Mouse (Mus musculus): ENCODE results near the gene A830031A19Rik. TPM values are rescaled to one million over a fixed set of nuclear protein-coding genes. Genes with fewer than 3 reads are reported as not detected.

Gene A830031A19Rik
- total RNA-seq (2022) = not detected

GRCm38 (mm10) chr11:24074634-24075104 is at the start of gene A830031A19Rik:
Gene A830031A19Rik (minus strand): TSS chr11:24075054.
- no peak for DNase-seq (ENCODE audit: low spot score)

GRCm38 (mm10) chr11:24123991-24124390 is 49.1 kb upstream of the A830031A19Rik start:
- DNase-seq (ENCODE audit: low spot score) = no peak

- DNase-seq (ENCODE audit: low spot score) = no peak
Measured at GRCm38 (mm10) chr11:24122899-24123298, 48.0 kb upstream of the A830031A19Rik start.

- no peak for DNase-seq (ENCODE audit: low spot score)
Measured at GRCm38 (mm10) chr11:24121136-24121535, 46.3 kb upstream of the A830031A19Rik start.

- no peak for DNase-seq (ENCODE audit: low spot score)
Measured at GRCm38 (mm10) chr11:24116582-24117318, 41.9 kb upstream of the A830031A19Rik start.

GRCm38 (mm10) chr11:24116041-24116440 is 41.2 kb upstream of the A830031A19Rik start:
- no peak for DNase-seq (ENCODE audit: low spot score)

- DNase-seq (ENCODE audit: low spot score) = no peak
Measured at GRCm38 (mm10) chr11:24115017-24115752, 40.3 kb upstream of the A830031A19Rik start.

- no peak for DNase-seq (ENCODE audit: low spot score)
Measured at GRCm38 (mm10) chr11:24111720-24112119, 36.9 kb upstream of the A830031A19Rik start.

GRCm38 (mm10) chr11:24110113-24110512 is 35.3 kb upstream of the A830031A19Rik start:
- no peak for DNase-seq (ENCODE audit: low spot score)

- DNase-seq (ENCODE audit: low spot score) = no peak
Measured at GRCm38 (mm10) chr11:24109388-24109787, 34.5 kb upstream of the A830031A19Rik start.

- DNase-seq (ENCODE audit: low spot score) = no peak
Measured at GRCm38 (mm10) chr11:24108974-24109373, 34.1 kb upstream of the A830031A19Rik start.

GRCm38 (mm10) chr11:24107414-24107813 is 32.6 kb upstream of the A830031A19Rik start:
- DNase-seq (ENCODE audit: low spot score) = no peak

GRCm38 (mm10) chr11:24103128-24103742 is 28.4 kb upstream of the A830031A19Rik start:
- no peak for DNase-seq (ENCODE audit: low spot score)

- DNase-seq (ENCODE audit: low spot score) = no peak
Measured at GRCm38 (mm10) chr11:24102372-24102771, 27.5 kb upstream of the A830031A19Rik start.

GRCm38 (mm10) chr11:24101625-24102024 is 26.8 kb upstream of the A830031A19Rik start:
- no peak for DNase-seq (ENCODE audit: low spot score)

GRCm38 (mm10) chr11:24100449-24101070 is 25.7 kb upstream of the A830031A19Rik start:
- no peak for DNase-seq (ENCODE audit: low spot score)

- DNase-seq (ENCODE audit: low spot score) = no peak
Measured at GRCm38 (mm10) chr11:24099886-24100293, 25.0 kb upstream of the A830031A19Rik start.

GRCm38 (mm10) chr11:24099215-24099614 is 24.4 kb upstream of the A830031A19Rik start:
- no peak for DNase-seq (ENCODE audit: low spot score)

- DNase-seq (ENCODE audit: low spot score) = no peak
Measured at GRCm38 (mm10) chr11:24098662-24099061, 23.8 kb upstream of the A830031A19Rik start.

GRCm38 (mm10) chr11:24098069-24098468 is 23.2 kb upstream of the A830031A19Rik start:
- DNase-seq (ENCODE audit: low spot score) = no peak

- no peak for DNase-seq (ENCODE audit: low spot score)
Measured at GRCm38 (mm10) chr11:24097026-24097425, 22.2 kb upstream of the A830031A19Rik start.

GRCm38 (mm10) chr11:24096483-24096882 is 21.6 kb upstream of the A830031A19Rik start:
- DNase-seq (ENCODE audit: low spot score) = no peak
